Mouse (Mus musculus) yolk sac, embryonic 10.5 days (tissue): ENCODE measurements around the gene Cntn1.
"Not testable (repeated sequence)": the region's sequence is repeated elsewhere in the genome, so short reads cannot be mapped to it uniquely, and the experiment has no call there.

ENCODE experiments used
- DNase-seq: peaks from one replicate; pipeline ENCODE4 v3.0.0-alpha.2; 2017; ENCODE audit warnings: low spot score

Cntn1 gene

DNA sequence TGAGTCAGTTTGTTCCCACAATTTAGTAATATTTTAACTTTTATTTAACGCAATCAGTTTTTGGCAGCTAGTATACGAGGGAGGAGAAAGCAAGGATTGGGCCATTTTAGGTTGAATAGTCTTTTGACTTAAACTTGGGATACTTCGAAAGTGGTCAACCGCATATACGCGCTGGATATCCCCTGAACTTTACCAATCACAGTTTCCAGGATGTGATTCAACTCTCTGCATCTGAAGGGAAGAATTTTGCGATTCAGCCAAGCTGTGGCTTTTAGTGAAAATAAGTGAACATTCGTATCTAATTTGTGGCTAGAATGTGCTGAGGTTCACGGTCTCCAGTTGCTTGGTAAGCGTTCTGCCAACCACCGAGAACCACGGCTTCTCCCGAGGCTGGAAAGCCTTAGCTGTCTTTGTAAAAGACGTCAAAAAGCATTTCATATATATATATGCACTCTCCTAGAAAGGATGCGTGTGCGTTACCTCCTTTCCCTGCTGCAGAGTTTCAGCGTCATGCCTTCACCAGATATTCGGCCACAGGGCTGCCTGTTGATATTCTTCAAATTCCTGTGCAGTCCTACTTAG lies 217.9 kb downstream of the Cntn1 start:
- no peak for DNase-seq

DNA sequence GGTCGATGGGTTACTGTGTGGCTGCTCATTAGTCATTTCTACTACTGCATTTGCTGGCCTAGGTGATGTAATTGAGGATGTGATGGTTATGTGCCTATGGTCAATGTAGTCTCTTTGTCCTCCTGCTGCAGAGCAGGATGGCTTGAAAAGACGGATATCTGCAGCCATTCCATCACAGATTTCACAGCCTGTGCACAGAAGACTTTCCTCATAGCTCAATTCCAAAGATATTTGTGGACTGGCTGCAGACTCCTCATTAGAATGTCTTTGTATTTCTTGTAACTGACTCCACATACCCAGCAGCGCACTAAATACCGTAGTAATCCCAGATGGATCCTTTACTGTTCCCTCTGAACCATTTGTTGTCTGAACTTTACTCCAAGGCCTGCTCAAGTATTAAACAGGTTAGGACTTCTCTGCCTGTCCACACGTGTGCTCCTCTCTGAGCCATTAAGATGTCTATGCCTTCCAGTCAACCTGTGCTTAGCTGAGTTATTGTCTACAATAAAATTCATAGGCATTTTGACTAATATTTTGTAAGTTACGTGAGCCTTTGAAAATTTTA lies 220.9 kb downstream of the Cntn1 start:
- no peak for DNase-seq

DNA sequence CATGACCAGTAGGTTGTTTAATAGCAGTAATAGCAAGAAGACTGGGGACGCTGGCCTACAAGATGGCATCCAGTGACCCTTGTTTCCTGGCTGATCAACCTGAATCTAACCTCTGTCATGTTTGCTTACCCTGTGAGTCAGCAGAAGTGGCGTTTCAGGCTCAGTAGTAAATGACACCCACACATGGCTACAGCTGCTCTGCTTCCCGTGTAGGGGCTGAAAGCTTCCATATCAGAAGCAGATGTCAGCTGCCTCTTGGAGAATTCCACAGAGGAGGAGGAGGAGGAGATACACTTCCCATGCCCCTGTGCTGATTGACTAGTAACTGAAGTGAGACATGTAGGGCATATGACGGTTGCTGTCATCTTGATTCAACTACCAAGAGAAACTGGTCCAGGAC lies 225.9 kb downstream of the Cntn1 start:
- no peak for DNase-seq

DNA sequence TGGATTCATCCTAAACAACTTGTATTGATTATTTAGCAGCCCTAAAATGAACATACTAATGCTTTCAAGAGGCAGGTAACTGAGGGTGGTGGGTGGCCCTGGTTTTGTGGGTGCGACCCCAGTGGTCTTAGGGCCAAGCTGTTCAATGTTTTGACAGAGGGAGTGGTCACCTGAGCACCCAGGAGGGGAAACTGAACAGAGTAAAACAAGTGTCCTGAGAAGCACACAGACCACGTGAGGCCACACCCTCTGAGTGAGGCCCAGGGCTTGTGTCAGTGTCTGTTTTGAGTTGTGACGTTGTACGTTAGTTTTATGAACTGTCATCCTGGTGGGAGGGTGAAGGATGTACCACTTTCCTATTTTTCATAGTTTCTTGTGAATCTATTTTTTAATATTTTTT lies 227.0 kb downstream of the Cntn1 start:
- no peak for DNase-seq

DNA sequence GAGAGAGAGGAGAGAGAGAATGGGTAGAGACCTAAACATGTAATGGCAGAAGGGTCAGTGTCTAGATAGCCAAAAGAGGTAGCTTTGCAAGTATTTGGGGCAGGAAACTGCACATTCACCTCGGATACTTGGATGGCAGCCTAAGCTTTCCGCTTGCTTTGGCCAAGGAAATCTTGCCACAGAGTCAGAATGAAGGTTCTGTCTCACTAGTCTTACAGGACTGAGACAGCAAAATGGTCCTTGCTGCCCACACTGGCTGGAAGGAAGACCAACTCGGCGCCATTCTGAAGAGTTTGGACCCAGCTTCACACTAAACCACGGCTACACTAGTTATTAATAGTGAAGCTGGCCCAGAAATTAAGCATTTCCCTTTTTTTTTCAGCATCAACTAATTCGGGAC lies 230.0 kb downstream of the Cntn1 start:
- DNase-seq: no peak

DNA sequence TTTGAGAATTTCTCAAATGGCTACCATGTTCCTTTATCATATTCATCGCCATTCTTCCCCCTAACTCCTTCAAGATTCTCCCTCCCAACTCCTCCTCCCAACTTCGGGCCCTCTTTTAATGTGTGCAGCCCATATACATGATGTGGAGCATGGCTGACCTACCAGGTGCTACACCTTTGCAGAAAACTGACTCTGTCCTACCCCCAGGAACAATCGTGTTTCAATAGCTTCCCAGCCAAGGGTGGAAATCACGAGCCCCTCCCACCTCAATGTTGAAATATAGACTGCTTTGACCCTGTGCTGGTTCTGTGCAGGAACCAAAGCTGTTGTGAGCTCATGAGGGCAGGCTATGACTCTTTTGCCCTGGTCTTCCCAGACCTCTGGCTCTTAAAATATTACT lies 236.7 kb downstream of the Cntn1 start:
- no peak for DNase-seq

DNA sequence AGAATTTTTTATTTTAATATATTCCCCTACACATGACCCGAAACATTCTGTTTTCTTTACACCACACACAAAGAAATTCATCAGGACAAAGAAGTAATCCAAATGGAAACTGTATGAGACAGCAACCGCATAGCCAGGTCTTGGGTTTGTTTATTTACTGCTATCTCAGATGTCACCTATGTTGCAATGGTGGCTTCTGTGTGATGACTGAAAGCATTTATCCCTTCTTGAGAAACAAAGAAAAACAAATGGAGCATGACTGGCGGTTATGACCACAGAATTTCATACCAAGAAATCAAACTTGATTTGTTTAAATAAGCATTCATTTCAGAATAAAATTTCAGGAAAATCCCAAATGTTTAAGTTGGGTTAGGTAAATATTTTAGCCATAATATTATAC lies 245.5 kb downstream of the Cntn1 start:
- DNase-seq: no peak

DNA sequence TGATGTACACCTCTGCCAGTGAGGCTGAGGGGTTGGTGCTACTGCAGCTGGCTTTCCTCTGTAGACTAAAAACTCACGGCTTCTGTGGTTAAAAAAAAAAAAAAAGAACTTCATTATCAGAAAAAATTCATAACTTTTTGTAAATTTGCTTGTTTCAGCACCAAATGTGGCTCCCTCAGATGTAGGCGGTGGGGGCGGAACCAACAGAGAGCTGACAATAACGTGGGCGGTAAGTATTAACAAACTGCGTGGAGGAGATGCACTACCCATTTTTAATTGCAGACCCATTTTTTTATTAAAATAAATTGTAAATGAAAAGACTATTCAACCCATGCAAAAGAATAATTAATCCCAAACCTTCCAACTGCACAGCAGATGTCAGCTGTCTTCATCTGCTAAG lies 251.8 kb downstream of the Cntn1 start:
- DNase-seq: no peak

DNA sequence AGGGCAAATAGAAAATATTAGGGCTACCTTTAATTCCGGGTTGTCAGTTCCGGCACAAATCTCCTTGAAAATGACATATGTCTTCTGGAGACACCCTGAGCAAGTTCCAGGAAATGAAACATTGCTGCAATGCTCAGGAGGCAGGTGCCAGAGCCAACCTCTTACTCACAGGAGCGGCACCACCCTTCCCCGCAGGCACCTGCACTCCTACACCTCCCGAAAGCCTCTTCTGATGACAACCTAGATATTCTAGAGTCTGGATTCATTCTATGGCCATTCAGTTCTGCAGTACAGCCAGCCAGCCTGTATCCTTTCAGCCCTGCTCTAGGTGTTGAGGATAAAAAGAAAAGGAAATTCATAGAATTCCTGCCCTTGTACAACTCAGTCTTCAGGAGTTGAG lies 253.3 kb downstream of the Cntn1 start:
- no peak for DNase-seq

DNA sequence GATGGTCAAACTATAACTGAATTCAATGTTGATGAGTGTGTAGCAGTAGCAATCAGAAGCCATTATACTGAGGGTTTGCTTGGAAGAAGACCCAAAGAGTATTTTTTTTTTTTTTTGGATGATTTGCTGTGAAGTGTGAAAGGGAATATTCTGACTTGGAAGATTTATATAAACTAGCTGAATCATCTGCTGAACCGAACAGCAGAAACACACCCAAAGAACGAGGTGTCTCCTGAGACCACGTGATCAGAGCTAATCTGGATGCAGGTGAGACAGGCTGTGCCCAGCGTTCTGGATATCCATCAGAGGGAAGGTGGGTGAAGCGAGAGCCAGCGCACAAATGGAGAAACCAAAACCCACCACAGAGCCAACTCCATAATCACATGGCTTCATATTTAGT lies 271.0 kb downstream of the Cntn1 start:
- DNase-seq: no peak

DNA sequence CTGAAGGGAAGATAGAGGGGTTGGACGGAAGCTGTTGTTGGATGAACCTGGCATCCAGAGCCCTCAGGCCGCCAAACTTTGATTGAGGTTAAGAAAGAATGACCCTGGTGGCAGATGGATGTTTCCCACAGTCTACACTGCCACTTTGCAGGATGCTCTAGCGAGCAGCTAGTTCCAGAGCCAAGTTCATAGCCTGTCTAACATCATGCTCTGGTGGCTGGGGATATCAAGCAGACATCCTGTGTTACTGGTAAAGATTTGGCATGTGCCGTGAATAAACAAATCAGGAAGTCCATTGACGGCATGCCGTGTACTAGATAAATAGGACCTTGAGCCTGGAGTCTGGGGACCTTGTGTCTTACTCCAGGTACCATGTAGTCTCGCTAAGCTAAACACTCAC lies 276.1 kb downstream of the Cntn1 start:
- no peak for DNase-seq

DNA sequence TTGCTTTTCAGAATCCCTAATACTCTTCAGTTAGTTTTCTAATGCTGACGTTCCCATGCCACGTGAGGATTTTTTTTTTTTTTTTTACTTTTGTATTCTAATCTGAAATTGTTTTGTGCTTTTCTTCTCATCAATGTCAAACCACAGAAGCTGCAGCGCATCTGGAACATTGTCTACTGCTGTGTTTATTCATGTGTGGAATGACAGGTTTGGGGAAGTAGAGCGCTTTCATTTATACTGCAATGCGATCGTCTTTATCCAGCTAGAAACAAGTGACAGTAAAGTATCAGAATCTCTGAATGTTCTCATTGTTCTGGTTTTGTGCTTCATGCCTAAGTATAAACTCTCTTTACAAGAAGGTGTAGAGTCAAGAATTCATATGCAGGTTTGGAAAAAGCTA lies 289.3 kb downstream of the Cntn1 start:
- no peak for DNase-seq

DNA sequence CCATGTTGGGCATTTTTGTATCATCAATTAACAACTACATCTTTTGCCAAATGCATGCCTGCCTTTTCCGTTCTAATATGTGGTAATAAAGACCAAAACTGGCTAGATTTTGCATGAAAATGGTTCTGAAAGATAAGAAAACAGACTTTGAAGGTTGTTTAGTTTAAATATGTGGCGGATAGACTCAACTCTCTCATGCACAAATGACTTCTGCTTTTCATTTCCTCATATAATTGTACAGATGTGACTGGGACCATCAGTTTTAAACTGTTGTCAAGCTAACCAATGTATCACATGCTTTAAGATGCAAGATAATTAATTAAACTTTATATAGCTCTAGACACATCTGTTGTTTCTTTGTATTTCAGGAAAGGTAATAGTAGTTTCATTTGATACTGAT lies 290.5 kb downstream of the Cntn1 start:
- no peak for DNase-seq

DNA sequence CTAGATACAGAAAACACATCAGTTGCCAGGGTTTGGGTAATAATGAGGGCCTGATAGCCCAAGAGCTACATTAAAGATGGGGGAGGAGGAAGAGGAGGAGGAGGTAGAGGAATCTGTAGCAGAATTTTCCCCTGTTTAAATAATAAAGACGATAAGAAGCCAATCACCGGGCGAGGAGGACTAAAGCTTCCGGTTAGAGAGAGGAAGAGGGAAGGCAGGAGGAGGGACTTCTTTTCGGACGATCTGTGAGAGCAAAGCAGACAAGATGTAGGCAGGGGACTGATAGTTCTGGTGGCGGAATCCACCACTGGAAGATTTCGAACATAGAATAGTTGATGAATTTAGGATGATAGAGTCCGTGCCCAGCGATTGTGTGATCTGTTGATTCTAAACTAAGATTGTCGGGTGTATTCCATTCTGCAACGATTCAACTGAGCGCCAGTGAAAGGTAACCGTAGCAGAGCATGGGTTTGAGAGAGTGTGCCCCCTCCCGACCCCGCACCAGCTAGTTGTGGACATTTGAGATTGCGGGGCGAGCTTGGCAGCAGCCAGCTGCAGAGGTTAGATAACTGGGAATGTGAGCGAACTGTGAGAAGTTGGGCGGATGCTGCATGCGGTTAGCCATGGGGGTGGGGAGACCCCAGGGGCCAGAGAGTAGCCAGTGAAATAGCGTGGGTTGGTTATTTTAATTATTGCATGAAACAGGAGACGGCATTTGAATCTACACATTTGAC lies 293.3 kb downstream of the Cntn1 start:
- peak; percentile 36 for DNase-seq

DNA sequence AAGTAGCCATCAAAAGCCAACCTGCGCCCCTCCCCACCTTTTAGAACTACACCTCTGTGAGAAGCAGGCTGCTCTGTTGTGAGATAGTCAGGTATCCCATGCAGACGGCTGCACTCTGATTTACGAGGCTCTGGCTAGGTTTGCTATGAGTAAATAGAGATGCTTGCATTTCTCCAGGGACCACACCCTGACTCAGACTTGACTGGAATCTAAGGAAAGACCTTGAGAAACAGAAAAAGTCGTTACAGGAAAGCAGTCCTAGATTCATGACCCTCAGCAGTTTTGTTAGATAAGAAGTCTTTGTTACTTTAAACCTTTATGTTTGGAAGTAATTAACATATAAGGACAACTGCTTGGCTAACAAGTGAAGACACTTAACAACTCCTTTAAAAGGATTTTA lies 296.5 kb downstream of the Cntn1 start:
- DNase-seq: no peak

DNA sequence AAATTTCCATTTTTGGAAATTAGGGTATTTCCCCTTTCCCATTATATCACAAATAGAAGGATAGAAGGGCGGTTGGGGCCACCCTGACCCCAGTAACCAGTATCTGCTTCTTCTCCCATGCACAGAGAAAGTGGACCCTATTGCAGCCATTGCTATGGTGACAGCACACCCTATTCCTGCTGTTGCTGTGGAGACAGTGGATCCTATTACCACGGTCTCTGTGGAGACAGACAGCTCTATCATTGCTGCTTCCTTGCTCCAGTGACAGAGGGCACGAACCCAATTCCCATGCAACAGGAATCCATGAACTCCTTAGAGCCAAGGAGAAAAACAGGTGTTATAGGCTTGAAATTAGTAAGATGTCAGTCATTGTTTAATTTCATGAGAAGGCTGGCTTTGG lies 296.9 kb downstream of the Cntn1 start:
- DNase-seq: no peak

DNA sequence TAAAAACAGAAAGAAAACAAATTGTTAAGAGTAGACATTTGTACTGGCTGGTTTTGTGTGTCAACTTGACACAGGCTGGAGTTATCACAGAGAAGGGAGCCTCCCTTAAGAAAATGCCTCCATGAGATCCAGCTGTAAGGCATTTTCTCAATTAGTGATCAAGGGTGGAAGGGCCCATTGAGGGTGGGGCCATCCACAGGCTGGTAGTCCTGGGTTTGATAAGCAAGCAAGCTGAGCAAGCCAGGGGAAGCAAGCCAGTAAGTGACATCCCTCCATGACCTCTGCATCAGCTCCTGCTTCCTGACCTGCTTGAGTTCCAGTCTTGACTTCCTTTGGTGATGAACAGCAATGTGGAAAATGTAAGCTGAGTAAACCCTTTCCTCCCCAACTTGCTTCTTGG lies 297.5 kb downstream of the Cntn1 start:
- DNase-seq: not testable (repeated sequence)

DNA sequence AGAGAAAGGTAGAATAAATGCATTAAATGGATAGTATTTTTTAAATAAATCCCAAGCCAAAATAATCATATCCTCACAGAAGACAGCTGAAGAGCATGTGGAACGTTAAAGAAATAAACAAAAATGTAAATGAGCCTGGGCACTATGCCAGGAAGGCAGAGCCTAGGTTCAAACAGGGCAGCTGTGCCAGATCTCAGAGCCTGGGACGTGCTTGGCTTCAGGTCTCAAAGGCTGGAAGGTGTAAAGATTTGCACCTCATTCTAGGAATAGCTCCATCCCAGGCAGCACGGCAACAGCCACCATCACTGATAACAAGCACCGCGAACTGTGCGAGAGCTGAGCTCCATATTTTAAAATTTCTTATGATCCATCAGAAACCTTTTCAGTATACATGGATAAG lies 313.2 kb downstream of the Cntn1 start:
- no peak for DNase-seq

DNA sequence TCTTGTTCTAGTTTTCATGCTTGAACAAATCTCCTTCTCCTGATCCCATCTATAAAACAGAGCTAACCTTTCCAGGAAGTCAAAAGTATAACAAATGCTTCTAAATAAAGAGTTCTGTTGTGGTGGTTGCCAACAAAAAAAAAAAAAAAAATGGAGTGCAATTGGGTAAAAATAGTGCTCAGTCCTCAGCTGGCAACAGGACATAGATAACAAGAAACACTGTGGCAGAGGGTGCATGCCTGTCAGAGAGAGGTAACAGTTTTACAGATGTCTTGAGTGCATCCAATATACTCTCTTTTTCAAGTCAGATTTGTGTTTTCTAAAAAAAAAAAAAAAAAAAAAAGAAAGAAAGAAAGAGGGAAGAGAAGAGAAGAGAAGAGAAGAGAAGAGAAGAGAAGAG lies 313.6 kb downstream of the Cntn1 start:
- DNase-seq: no peak
